9 mouse cellular contexts compared by ENCODE assay signal in the genomic region with DNA sequence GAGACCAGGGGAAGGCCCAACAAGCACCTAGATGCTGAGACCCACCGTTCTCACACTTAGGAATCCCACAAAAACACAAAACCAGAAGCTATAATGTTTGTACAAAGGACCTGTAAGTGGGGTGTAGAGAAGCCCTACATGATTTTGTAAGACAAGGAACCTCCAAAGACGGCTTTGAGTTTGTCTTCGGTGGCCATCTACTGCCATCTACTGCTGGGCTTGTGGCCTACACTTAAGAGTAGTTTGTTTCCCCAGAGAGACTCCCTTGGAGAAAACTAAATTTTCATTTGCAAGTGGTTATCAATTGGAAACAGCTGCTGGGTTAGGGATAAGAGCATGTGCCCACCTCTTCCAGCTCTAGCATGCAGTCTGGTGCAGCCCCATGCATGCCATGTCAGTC. TPM values are rescaled to one million over a fixed set of nuclear protein-coding genes. Genes with fewer than 3 reads are reported as not detected.
DNase-seq lines count a peak whose midpoint lies in the region; ATAC-seq and TF ChIP-seq lines count a peak whose summit lies in the region.
"Had no signal": no experiment of that assay in that cellular context is flagged by ENCODE, and none has a peak within 500 bp of the region (broad histone marks: within the 10 kb centered on the region; RNA-seq: fewer than 3 reads in every experiment).

No protein-coding gene starts in this region.

- H3K4me2 ChIP-seq in hindbrain, postnatal 0 days (ENCODE audit: low read depth, low read length) = no peak overlapping the region
- H3K4me2 ChIP-seq in liver, embryonic 11.5 days = no peak overlapping the region

- intact Hi-C loops in gastrocnemius, adult 2 months (cut with DNase I) = loop anchor here (2.0 kb wide), 1 partner anchor 265 kb away; no protein-coding TSS in a partner anchor

- no peaks in the 10 kb centered on the region for H3K36me3 ChIP-seq in hindbrain, postnatal 0 days (ENCODE audit: insufficient read depth, low read length)
- H3K36me3 ChIP-seq in liver, embryonic 11.5 days (ENCODE audit: control insufficient read depth, insufficient read depth, low read length) = no peaks in the 10 kb centered on the region
- no peaks in the 10 kb centered on the region for H3K36me3 ChIP-seq in small intestine, adult 2 months (ENCODE audit: control insufficient read depth, insufficient read depth, low read length)

- WGBS in hindbrain, postnatal 0 days = 51% methylated on average over 3 of the region's 3 CpGs
- 44% methylated on average over 3 of the region's 3 CpGs for WGBS in liver, embryonic 11.5 days
- 31% methylated on average over 3 of the region's 3 CpGs for WGBS in small intestine, adult 2 months

- TF ChIP-seq POLR2A in small intestine, adult 2 months (IDR thresholded peaks at IDR 0.05; ENCODE audit: low read depth, low read length) = no peak

- DNase-seq in gastrocnemius, adult 2 months = peak; percentile 27
- DNase-seq in gastrocnemius, postnatal 25 days = no peak
- peak; percentile 46 for DNase-seq in urinary bladder, postnatal 14 days (ENCODE audit: low spot score)
- no peak for DNase-seq in urinary bladder, postnatal 4 days (ENCODE audit: low spot score in 2 of 2)
- DNase-seq in embryo, embryonic 11.5 days (ENCODE audit: low read depth, low spot score) = peak; percentile 24
- DNase-seq in hindbrain, postnatal 0 days (ENCODE audit: low spot score) = peak; percentile 66
- no peak for DNase-seq in liver, embryonic 11.5 days (ENCODE audit: low spot score)

- no peak overlapping the region for H3K4me3 ChIP-seq in gastrocnemius, adult 2 months
- no peak overlapping the region for H3K4me3 ChIP-seq in hindbrain, postnatal 0 days (ENCODE audit: low read length)
- no peak overlapping the region for H3K4me3 ChIP-seq in liver, embryonic 11.5 days (ENCODE audit: low read depth, low read length)
- no peak overlapping the region for H3K4me3 ChIP-seq in small intestine, adult 2 months (ENCODE audit: low read depth, low read length)

- no peak for ATAC-seq in hindbrain, postnatal 0 days
- ATAC-seq in liver, embryonic 11.5 days (replicated peaks; ENCODE audit: low FRiP score) = peak; percentile 47; the same call in 1 of the 2 replicates

- no peak overlapping the region for H3K27ac ChIP-seq in gastrocnemius, adult 2 months
- no peak overlapping the region for H3K27ac ChIP-seq in hindbrain, postnatal 0 days
- no peak overlapping the region for H3K27ac ChIP-seq in liver, embryonic 11.5 days (ENCODE audit: low read depth, low read length)
- H3K27ac ChIP-seq in small intestine, adult 2 months (ENCODE audit: insufficient read depth, low read depth, low read length) = no peak overlapping the region

- no peak overlapping the region for H3K9ac ChIP-seq in hindbrain, postnatal 0 days (replicated peaks; ENCODE audit: low read length)
- no peak overlapping the region for H3K9ac ChIP-seq in liver, embryonic 11.5 days (ENCODE audit: low read depth, low read length)

- no peaks in the 10 kb centered on the region for H3K4me1 ChIP-seq in hindbrain, postnatal 0 days (ENCODE audit: insufficient read depth, low read length)
- no peaks in the 10 kb centered on the region for H3K4me1 ChIP-seq in liver, embryonic 11.5 days (replicated peaks; ENCODE audit: control insufficient read depth, insufficient read depth, low read length)
- H3K4me1 ChIP-seq in small intestine, adult 2 months (ENCODE audit: control insufficient read depth, insufficient read depth, insufficient read length, low read length) = peaks cover 5% of the 10 kb centered on the region; the same call in 1 of the 2 replicates

- H3K27me3 ChIP-seq in hindbrain, postnatal 0 days (ENCODE audit: insufficient read depth, low read length) = no peaks in the 10 kb centered on the region
- H3K27me3 ChIP-seq in liver, embryonic 11.5 days (replicated peaks; ENCODE audit: control insufficient read depth, insufficient read depth, low read length) = no peaks in the 10 kb centered on the region
- H3K27me3 ChIP-seq in small intestine, adult 2 months (ENCODE audit: control insufficient read depth, insufficient read depth, low read length) = no peaks in the 10 kb centered on the region

- no peaks in the 10 kb centered on the region for H3K9me3 ChIP-seq in hindbrain, postnatal 0 days (ENCODE audit: low read length)
- H3K9me3 ChIP-seq in liver, embryonic 11.5 days (ENCODE audit: control insufficient read depth, low read length) = no peaks in the 10 kb centered on the region

- peak; percentile 61 for TF ChIP-seq CTCF in gastrocnemius, adult 2 months (IDR thresholded peaks at IDR 0.05)
- TF ChIP-seq CTCF in hindbrain, postnatal 0 days (IDR thresholded peaks at IDR 0.05; ENCODE audit: low read depth) = peak; percentile 67
- peak; percentile 21; the same call in 1 of the 2 replicates for TF ChIP-seq CTCF in small intestine, adult 2 months (IDR thresholded peaks at IDR 0.05; ENCODE audit: extremely low read depth, insufficient read length, insufficient replicate concordance, low read depth, low read length)

RNA-seq across cellular contexts. Expression of gene Taar8a, which starts 3.9 kb away (rescaled TPM):
- total RNA-seq in gastrocnemius, adult 2 months (2021) = not detected
- not detected for total RNA-seq in gastrocnemius, postnatal 25 days (2021)
- not detected in 2 replicates for total RNA-seq in hindbrain, postnatal 0 days (2014; rRNA removed)
- polyA plus RNA-seq in hindbrain, postnatal 0 days (2015; fragmentation: Nextera tagmentation; extraction: Ambion mirVana) = not detected in 2 replicates
- polyA plus RNA-seq in liver, embryonic 11.5 days (2014; fragmentation: Nextera tagmentation; extraction: Ambion mirVana) = not detected in 2 replicates
- not detected in 2 replicates for polyA plus RNA-seq in small intestine, adult 2 months (2012; rRNA removed)
- polyA plus RNA-seq: large intestine, adult 2 months had no signal

RNA-seq across cellular contexts. Expression of gene Taar8b, which starts 11.9 kb away (rescaled TPM):
- not detected for total RNA-seq in gastrocnemius, adult 2 months (2021)
- total RNA-seq in gastrocnemius, postnatal 25 days (2021) = not detected
- total RNA-seq in hindbrain, postnatal 0 days (2014; rRNA removed) = not detected in 2 replicates
- not detected in 2 replicates for polyA plus RNA-seq in hindbrain, postnatal 0 days (2015; fragmentation: Nextera tagmentation; extraction: Ambion mirVana)
- polyA plus RNA-seq in liver, embryonic 11.5 days (2014; fragmentation: Nextera tagmentation; extraction: Ambion mirVana) = not detected in 2 replicates
- 0.11 TPM in 1 of 2 replicates, not detected in the other for polyA plus RNA-seq in small intestine, adult 2 months (2012; rRNA removed)
- polyA plus RNA-seq: large intestine, adult 2 months had no signal

RNA-seq across cellular contexts. Expression of gene Taar8c, which starts 21.5 kb away (rescaled TPM):
- total RNA-seq in gastrocnemius, adult 2 months (2021) = not detected
- total RNA-seq in gastrocnemius, postnatal 25 days (2021) = not detected
- total RNA-seq in hindbrain, postnatal 0 days (2014; rRNA removed) = not detected in 2 replicates
- polyA plus RNA-seq in hindbrain, postnatal 0 days (2015; fragmentation: Nextera tagmentation; extraction: Ambion mirVana) = not detected in 2 replicates
- not detected in 2 replicates for polyA plus RNA-seq in liver, embryonic 11.5 days (2014; fragmentation: Nextera tagmentation; extraction: Ambion mirVana)
- 0.13 TPM in 1 of 2 replicates, not detected in the other for polyA plus RNA-seq in small intestine, adult 2 months (2012; rRNA removed)
- polyA plus RNA-seq: large intestine, adult 2 months had no signal

RNA-seq across cellular contexts. Expression of gene Taar9, which starts 29.2 kb away (rescaled TPM):
- not detected for total RNA-seq in gastrocnemius, adult 2 months (2021)
- not detected for total RNA-seq in gastrocnemius, postnatal 25 days (2021)
- total RNA-seq in hindbrain, postnatal 0 days (2014; rRNA removed) = not detected in 2 replicates
- not detected in 2 replicates for polyA plus RNA-seq in hindbrain, postnatal 0 days (2015; fragmentation: Nextera tagmentation; extraction: Ambion mirVana)
- polyA plus RNA-seq in liver, embryonic 11.5 days (2014; fragmentation: Nextera tagmentation; extraction: Ambion mirVana) = not detected in 2 replicates
- not detected in 2 replicates for polyA plus RNA-seq in small intestine, adult 2 months (2012; rRNA removed)
- polyA plus RNA-seq: large intestine, adult 2 months had no signal

RNA-seq across cellular contexts. Expression of gene Taar7f, which starts 30.9 kb away (rescaled TPM):
- total RNA-seq in gastrocnemius, adult 2 months (2021) = not detected
- not detected for total RNA-seq in gastrocnemius, postnatal 25 days (2021)
- not detected in 2 replicates for total RNA-seq in hindbrain, postnatal 0 days (2014; rRNA removed)
- polyA plus RNA-seq in hindbrain, postnatal 0 days (2015; fragmentation: Nextera tagmentation; extraction: Ambion mirVana) = not detected in 2 replicates
- polyA plus RNA-seq in liver, embryonic 11.5 days (2014; fragmentation: Nextera tagmentation; extraction: Ambion mirVana) = not detected in 2 replicates
- not detected in 2 replicates for polyA plus RNA-seq in small intestine, adult 2 months (2012; rRNA removed)
- polyA plus RNA-seq: large intestine, adult 2 months had no signal

Comparison
In these comparisons a context has a peak if more than half of its experiments do, and no peak if none do; other contexts are left out.
1. DNase-seq: peak in gastrocnemius, adult 2 months (single experiment), urinary bladder, postnatal 14 days (single experiment), embryo, embryonic 11.5 days (single experiment) and hindbrain, postnatal 0 days (single experiment); none in gastrocnemius, postnatal 25 days (single experiment), urinary bladder, postnatal 4 days (0 of 2) and liver, embryonic 11.5 days (single experiment).
2. Peak in every context shown above with its lines, with median percentiles within 50 percentile points of each other: CTCF ChIP-seq.